Mouse (Mus musculus): ENCODE results near the gene Pnp2. TPM values are rescaled to one million over a fixed set of nuclear protein-coding genes. Genes with fewer than 3 reads are reported as not detected.

Pnp2 gene
- 0.77 TPM for polyA plus RNA-seq (2017; shearing (Covaris generic))

DNA sequence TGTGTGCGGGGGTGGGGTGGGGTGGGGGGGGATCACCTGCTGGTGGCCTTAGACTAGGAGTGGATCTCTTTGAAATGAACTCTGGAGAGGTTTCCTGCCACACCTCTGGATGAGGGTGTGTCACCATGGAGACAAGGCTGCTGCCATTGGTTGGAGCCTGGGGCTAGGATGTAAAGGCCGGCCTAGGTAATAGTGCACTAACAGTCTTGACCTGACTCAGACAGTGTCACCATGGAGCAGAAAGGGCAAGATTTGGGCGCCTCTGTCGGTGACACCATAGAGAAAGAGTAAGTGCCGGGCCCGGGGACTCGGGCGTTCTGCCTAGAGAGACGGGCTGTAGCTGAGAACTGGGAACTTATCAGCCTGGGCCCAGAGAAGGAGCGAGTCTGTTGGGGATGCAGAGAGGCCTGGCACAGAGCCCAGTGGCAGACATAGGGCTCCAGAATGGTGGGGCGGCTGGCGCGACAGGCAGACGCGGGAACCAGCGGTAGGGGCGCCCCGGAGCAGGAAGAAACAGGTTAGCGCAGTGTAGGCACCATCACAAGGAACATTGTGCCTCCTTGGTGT, at the start of gene Pnp2:
TSS of gene Pnp2 (plus strand) at position 51 of the 567 bp plus-strand sequence.

DNA sequence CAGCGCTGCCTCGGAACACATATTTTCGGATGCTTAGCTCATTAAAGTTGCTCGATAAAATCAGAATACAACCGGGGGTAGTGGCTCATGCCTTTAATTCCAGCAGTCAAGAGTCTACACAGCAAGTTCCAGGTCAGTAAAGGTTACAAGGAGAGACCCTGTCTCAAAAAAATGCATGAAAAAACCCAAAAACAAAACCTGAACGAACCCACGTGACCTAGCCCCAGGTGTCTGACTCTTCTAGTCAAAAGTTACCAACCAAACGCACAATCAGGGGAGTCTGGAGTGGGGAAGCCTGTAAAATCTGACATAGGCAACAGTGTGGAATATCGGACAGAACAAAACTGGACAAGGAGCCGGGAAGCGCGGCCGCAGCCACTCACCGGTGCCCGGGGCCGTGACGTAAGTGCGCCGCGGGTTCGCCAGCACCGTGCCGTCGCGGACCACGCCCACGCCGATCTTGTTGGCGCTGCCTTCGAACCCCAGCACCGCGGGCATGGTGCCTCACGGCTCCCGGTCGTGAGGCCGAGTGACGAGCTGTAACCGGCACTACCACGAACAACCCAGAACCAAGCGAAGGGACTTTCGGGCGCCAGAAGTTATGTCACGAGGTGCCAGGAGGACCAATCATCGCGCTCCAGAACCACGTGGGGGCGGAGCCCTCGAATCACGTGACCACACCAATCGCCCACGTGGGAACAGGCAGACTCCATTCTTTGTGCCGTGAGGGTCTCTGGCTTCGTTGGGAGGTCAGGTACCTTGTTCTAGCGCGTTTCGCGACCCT, 31.3 kb upstream of the Pnp2 start, which contains the start of the genes Osgep and Apex1:
TSS of gene Osgep (minus strand) at position 613 of the 784 bp plus-strand sequence.
TSS of gene Apex1 (plus strand) at position 688 of the 784 bp plus-strand sequence.

DNA sequence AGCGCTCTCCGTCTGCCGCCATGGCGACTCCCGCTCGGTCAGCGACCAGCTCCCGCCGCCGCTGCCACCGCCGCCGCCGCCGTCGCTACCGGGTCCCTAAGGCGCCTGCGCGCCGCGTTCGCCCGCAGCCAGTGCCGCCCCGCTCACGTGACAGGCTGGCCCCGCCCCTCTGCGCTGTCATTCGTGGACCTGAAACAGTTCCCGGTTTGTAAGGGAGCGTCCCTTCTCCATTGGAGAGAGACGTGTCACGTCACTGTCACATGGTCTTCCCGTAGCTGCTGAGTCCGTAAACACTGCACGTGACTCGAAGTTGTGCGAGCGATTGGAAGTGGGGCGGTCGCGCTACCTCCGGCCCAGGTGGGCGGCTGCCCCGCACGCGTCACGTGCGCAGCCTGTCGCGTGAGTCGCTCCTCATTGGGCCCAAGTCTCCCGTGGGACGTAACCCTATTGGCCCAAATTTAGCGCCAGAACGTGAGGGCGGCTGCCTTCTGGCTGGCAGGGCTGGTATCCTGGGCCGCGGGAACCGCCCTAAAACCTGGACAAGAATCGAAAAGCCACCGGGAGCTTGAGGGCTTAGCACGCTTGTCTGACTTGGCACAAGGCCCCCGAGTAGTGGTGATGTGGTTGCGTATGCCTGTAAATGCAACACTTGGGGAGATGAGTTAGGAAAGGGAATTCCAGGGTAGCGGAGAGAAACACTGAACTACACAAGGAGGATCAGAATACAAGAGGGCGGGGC, 24.9 kb upstream of the Pnp2 start, which contains the start of the genes Pip4p1 and Pnp:
TSS of gene Pip4p1 (minus strand) at position 103 of the 739 bp plus-strand sequence.
TSS of gene Pnp (plus strand) at position 329 of the 739 bp plus-strand sequence.

DNA sequence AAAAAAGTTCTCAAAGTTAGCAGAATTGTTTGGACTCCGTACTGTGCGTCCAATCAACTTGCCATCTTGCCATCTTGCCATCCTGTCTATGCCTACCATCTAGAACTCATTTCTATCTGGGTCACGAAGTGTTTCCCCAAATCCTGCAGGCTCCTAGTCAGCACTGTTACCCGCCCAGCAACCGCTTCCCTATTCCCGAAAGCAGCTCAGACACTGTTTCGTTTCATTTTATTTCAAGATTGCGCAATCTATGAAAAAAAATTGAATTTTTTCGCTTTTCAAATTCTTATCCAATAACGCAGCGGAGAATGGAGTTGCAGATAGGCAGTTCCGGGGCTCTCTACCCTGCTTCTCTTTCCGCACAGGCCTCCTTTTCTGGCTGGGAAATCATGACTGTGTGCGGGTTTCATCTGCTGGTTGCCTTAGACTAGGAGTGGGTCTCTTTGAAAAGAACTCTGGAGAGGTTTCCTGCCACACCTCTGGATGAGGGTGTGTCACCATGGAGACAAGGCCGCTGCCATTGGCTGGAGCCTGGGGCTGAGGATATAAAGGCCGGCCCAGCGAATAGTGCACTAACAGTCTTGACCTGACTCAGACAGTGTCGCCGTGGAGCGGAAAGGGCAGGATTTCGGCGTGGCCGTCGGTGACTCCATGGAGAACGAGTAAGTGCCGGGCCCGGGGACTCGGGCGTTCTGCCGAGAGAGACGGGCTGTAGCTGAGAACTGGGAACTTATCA, 11.7 kb upstream of the Pnp2 start, which contains the start of gene Gm49342:
TSS of gene Gm49342 (plus strand) at position 586 of the 736 bp plus-strand sequence.

DNA sequence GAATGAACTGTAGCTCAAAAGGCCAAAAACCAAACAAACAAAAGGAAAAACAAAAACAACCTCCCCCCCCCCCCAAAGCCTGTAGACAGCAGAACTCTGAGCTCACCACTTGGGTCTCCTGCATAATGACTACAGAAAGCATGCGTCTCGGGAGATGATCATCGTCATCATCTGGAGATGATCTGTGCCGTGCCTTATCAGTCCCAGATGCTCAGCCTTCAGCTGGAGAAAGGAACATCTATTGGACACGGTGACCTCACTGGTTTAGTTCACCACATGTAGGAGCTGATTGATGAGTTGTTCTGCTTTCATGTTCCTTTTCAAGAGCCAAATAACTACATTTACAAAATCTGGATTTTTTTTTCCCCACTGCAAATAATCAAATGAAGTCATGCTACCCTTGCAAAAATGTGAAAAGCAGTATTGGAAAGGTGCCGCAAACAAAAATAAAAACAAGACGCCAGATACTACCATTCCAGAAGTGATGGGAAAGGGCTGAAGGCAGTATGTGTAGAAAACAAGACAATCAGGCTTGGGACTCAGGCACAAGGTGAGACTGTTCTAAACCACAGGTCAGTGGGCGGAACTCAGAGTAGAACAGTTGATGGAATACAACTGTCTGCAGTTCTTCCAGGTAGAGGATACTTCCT, 51.5 kb downstream of the Pnp2 start, which contains the start of gene Rnase10:
TSS of gene Rnase10 (plus strand) at position 600 of the 650 bp plus-strand sequence.

Other genes starting within 250 kb of the Pnp2 start
- not detected for gene Olfr748, start 248.6 kb upstream of the Pnp2 start, polyA plus RNA-seq (2017; shearing (Covaris generic))
- not detected for gene Olfr749, start 210.9 kb upstream of the Pnp2 start, polyA plus RNA-seq (2017; shearing (Covaris generic))
- gene Ttc5, start 170.5 kb upstream of the Pnp2 start, polyA plus RNA-seq (2017; shearing (Covaris generic)), result 141 TPM
- not detected for gene Ccnb1ip1, start 148.3 kb upstream of the Pnp2 start, polyA plus RNA-seq (2017; shearing (Covaris generic))
- gene Parp2, start 148.2 kb upstream of the Pnp2 start, polyA plus RNA-seq (2017; shearing (Covaris generic)), result 77.0 TPM
- 26.3 TPM for gene Tep1, start 85.4 kb upstream of the Pnp2 start, polyA plus RNA-seq (2017; shearing (Covaris generic))
- gene Klhl33, start 58.5 kb upstream of the Pnp2 start, polyA plus RNA-seq (2017; shearing (Covaris generic)), result not detected
- 123 TPM for gene Osgep, start 31.1 kb upstream of the Pnp2 start, polyA plus RNA-seq (2017; shearing (Covaris generic))
- gene Apex1, start 31.0 kb upstream of the Pnp2 start, polyA plus RNA-seq (2017; shearing (Covaris generic)), result 66.0 TPM
- 17.4 TPM for gene Pip4p1, start 25.1 kb upstream of the Pnp2 start, polyA plus RNA-seq (2017; shearing (Covaris generic))
- gene Pnp, start 24.9 kb upstream of the Pnp2 start, polyA plus RNA-seq (2017; shearing (Covaris generic)), result 72.3 TPM
- not detected for gene Gm49342, start 11.5 kb upstream of the Pnp2 start, polyA plus RNA-seq (2017; shearing (Covaris generic))
- gene Rnase10, start 51.8 kb downstream of the Pnp2 start, polyA plus RNA-seq (2017; shearing (Covaris generic)), result not detected
- not detected for gene Rnase9, start 85.9 kb downstream of the Pnp2 start, polyA plus RNA-seq (2017; shearing (Covaris generic))
- not detected for gene Rnase11, start 94.2 kb downstream of the Pnp2 start, polyA plus RNA-seq (2017; shearing (Covaris generic))
- not detected for gene Rnase12, start 101.7 kb downstream of the Pnp2 start, polyA plus RNA-seq (2017; shearing (Covaris generic))
- 0.16 TPM for gene Olfr750, start 118.4 kb downstream of the Pnp2 start, polyA plus RNA-seq (2017; shearing (Covaris generic))
- gene Rnase4, start 135.1 kb downstream of the Pnp2 start, polyA plus RNA-seq (2017; shearing (Covaris generic)), result 23.0 TPM
- 5.2 TPM for gene Ang, start 135.2 kb downstream of the Pnp2 start, polyA plus RNA-seq (2017; shearing (Covaris generic))
- not detected for gene Eddm3b, start 158.4 kb downstream of the Pnp2 start, polyA plus RNA-seq (2017; shearing (Covaris generic))
- 2.7 TPM for gene Rnase6, start 167.9 kb downstream of the Pnp2 start, polyA plus RNA-seq (2017; shearing (Covaris generic))
- not detected for gene Rnase1, start 190.8 kb downstream of the Pnp2 start, polyA plus RNA-seq (2017; shearing (Covaris generic))
- not detected for gene Rnase2b, start 206.3 kb downstream of the Pnp2 start, polyA plus RNA-seq (2017; shearing (Covaris generic))
- gene Ang2, start 243.2 kb downstream of the Pnp2 start, polyA plus RNA-seq (2017; shearing (Covaris generic)), result not detected
- gene Ear14, start 247.4 kb downstream of the Pnp2 start, polyA plus RNA-seq (2017; shearing (Covaris generic)), result not detected